Mouse (Mus musculus) splenic B cell, adult 2 months (primary cell): ENCODE measurements around the gene Ndufaf1.
"Not testable (repeated sequence)": the region's sequence is repeated elsewhere in the genome, so short reads cannot be mapped to it uniquely, and the experiment has no call there.

Source experiments
- DNase-seq: peaks from one replicate; pipeline ENCODE4 v3.0.0-alpha.2; 2011; ENCODE audit warnings: low read depth, low spot score
- H3K27me3 ChIP-seq: 2 replicates; pipeline ENCODE4 v1.6.1; 2012; ENCODE audit warnings: mild to moderate bottlenecking, low read length, moderate library complexity, mixed read lengths; ENCODE audit not compliant: control insufficient read depth, poor library complexity, insufficient read depth, severe bottlenecking
- H3K36me3 ChIP-seq: 2 replicates; pipeline ENCODE4 v1.6.1; 2012; ENCODE audit warnings: mild to moderate bottlenecking, low read length, moderate library complexity, mixed read lengths; ENCODE audit not compliant: control insufficient read depth, poor library complexity, insufficient read depth, severe bottlenecking

The Ndufaf1 gene

GRCm38 (mm10) chr2:119665744-119666143 is 3.1 kb upstream of the Ndufaf1 start:
- not testable (repeated sequence) for DNase-seq

GRCm38 (mm10) chr2:119644254-119644653 is 18.4 kb downstream of the Ndufaf1 start:
- H3K27me3 ChIP-seq: no peaks in the 10 kb centered on the region
- no peak for DNase-seq

More at GRCm38 (mm10) chr2:119665744-119666143, 3.1 kb upstream of the Ndufaf1 start:
- H3K27me3 ChIP-seq, H3K36me3 ChIP-seq: not testable (repeated sequence)

GRCm38 (mm10) chr2:119641214-119641912 is 21.3 kb downstream of the Ndufaf1 start:
- Histone ChIP-seq H3K27me3 (no peaks in the 10 kb centered on the region), H3K36me3 (no peaks in the 10 kb centered on the region)
- no peak for DNase-seq

More at GRCm38 (mm10) chr2:119644254-119644653, 18.4 kb downstream of the Ndufaf1 start:
- no peaks in the 10 kb centered on the region for H3K36me3 ChIP-seq

- peak; percentile 81 for DNase-seq
- Histone ChIP-seq H3K36me3 (no peaks in the 10 kb centered on the region), H3K27me3 (no peaks in the 10 kb centered on the region)
Observed at GRCm38 (mm10) chr2:119636781-119637180, 25.8 kb downstream of the Ndufaf1 start.

- no peaks in the 10 kb centered on the region for H3K36me3 ChIP-seq
- H3K27me3 ChIP-seq: no peaks in the 10 kb centered on the region
- no peak for DNase-seq
Observed at GRCm38 (mm10) chr2:119621302-119621701, 41.3 kb downstream of the Ndufaf1 start.

GRCm38 (mm10) chr2:119619002-119619401 is 43.6 kb downstream of the Ndufaf1 start:
- not testable (repeated sequence) for H3K27me3 ChIP-seq, DNase-seq, H3K36me3 ChIP-seq

GRCm38 (mm10) chr2:119618199-119618982 is 44.2 kb downstream of the Ndufaf1 start, which contains the start of the genes Nusap1 and Oip5:
Nusap1 (plus strand) TSS chr2:119618298.
Oip5 (minus strand) TSS chr2:119618469.
- no peaks in the 10 kb centered on the region for H3K27me3 ChIP-seq
- DNase-seq: peak; percentile 97
- H3K36me3 ChIP-seq: no peaks in the 10 kb centered on the region

- Histone ChIP-seq H3K27me3 (no peaks in the 10 kb centered on the region), H3K36me3 (no peaks in the 10 kb centered on the region)
- DNase-seq: no peak
Observed at GRCm38 (mm10) chr2:119617841-119618198, 44.8 kb downstream of the Ndufaf1 start.

GRCm38 (mm10) chr2:119607023-119607422 is 55.6 kb downstream of the Ndufaf1 start:
- peak; percentile 42 for DNase-seq

More at GRCm38 (mm10) chr2:119607023-119607422, 55.6 kb downstream of the Ndufaf1 start:
- Histone ChIP-seq H3K36me3 (peaks cover 8% of the 10 kb centered on the region), H3K27me3 (no peaks in the 10 kb centered on the region)
